Mouse (Mus musculus) megakaryocyte, embryonic 14.5 days (primary cell): Measurements from ENCODE around the gene Dennd1a.

Experiments
- FLI1 ChIP-seq: IDR thresholded peaks from 2 replicates; pipeline ENCODE4 v1.6.1; 2012; ENCODE audit warnings: low read length, inconsistent platforms, mixed read lengths
- GATA1 ChIP-seq: IDR thresholded peaks from 3 replicates; pipeline ENCODE4 v1.6.1; 2012; ENCODE audit warnings: mixed read lengths, low read length, inconsistent platforms, borderline replicate concordance

GRCm38 (mm10) chr2:37931018-37931930, 355.9 kb downstream of the Dennd1a start:
- no peak for TF ChIP-seq GATA1
- TF ChIP-seq FLI1 = no peak
